Mouse (Mus musculus) embryo, embryonic 11 days (tissue): Measurements from ENCODE around the gene Tunar.

Experiments
- DNase-seq: peaks from one replicate; pipeline ENCODE4 v3.0.0-alpha.2; 2015

Tunar gene

GRCm38 (mm10) chr12:105333570-105333969 lies at the start of gene Tunar:
Gene Tunar (plus strand): TSS chr12:105333870.
- DNase-seq, result no peak

DNA sequence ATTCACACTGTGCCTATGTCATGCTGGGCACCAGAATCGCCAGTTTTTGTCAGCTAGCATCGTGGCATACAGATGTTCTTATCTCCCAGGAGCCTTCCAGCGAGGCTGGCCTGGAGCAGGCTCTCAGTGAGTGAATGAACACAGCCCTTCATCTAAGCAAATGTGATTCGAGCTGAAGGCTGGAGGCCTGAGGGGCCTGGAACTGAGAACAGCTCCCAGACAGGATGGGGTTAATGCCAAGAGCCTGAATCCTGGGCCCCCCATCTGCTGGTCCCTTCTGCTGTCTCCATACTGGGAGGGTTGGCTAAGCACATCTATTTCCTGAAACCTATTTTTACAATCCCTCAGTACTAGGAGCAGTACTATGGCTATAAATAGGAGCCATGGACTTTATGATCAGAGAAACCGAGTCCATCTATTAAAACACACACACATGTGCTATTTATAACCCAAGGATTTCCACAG lies 21.1 kb upstream of the Tunar start:
- no peak for DNase-seq

- DNase-seq, result no peak
These were observed 19.3 kb upstream of the Tunar start for GRCm38 (mm10) chr12:105314328-105314727.

DNA sequence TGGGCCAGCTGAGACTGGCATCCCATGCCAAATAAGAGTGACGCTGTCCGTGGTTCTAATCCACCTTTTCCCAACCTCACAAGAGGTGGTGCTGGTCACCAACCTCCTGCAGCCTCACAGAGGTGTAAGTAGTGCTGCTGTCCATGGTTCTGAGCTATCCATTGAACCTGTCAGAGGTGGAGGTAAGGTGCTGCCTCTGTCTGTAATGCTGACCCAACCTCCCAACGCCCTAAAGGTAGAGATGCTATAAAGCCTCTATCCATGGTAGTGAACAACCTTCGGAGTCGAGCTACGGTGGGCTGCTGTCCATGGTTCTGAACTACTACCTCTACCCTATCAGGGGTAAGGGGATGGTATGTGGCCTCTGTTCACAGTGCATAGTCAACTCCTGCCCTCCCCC lies 11.5 kb upstream of the Tunar start:
- DNase-seq, result peak; percentile 80

GRCm38 (mm10) chr12:105327051-105327450 lies 6.6 kb upstream of the Tunar start:
- no peak for DNase-seq

DNA sequence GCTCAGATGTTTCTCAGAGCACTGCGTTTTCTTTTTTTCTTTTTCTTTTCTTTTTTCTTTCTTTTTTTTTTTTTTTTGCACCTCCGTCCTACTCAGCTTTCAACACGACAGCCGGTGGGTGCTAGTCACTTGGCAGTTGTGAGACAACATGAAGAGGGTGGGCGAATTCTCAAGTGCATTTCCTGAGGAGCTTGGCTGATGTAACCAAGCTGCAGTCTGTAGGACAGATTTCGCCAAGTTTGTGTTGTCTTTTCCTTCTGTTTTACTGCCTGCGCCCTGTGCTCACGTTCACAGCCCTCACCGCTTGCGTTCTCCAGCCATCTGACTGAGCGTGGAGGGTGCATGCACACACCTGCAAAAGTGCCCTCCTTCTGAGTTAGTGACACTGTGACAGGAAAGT lies 5.3 kb upstream of the Tunar start:
- no peak for DNase-seq

DNA sequence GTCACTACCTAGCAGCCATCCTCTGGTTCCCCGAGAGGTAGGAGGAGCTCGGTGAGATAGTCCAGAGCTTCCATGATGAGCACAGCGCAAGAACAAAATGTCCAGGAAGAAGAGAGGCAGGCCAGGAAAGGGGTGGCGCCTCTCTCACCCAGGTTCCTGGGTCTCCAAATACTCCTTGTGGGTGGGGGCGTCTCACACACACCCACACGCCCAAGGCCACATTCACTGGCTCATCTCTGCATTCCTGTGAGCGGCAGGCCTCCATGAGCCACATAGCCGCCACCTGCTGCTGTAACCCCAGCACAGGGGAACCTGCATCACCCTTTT lies 2.4 kb downstream of the Tunar start:
- no peak for DNase-seq

GRCm38 (mm10) chr12:105336421-105337289 lies 3.0 kb downstream of the Tunar start:
- peak; percentile 83 for DNase-seq

DNA sequence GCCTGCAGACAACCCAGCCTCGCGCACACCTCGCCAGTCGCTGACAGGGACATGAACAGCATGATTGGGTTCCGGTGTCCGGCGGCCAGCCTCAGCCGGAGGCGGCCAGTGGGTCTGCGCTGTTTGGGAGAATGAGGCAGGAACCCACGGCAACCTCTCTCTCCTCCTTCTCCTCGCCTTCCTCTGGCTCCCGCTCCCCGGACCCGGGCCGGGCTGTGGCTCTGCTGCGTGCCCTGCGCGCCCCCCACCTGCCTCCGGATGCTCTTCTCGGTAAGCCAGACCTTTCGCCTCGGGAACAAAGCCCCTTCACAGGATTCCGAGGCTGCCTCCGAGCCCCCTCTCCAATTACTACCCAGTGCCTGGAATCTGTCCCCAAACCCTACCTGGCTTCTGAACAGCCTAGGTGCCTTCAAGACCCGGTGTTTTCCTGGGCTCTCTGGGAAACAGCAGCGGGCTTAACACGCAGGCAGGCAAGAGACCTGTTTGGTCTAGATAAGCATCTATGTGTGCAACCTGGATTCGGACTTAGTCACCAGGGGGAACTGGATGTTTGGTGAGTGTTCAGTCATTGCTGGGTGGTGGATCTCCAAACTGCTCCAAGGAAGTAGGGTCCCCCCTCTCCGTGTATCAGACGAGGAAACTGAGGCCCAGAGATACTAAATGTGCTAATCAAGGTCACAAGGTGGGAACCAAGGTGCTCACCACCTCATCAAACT lies 3.8 kb downstream of the Tunar start:
- DNase-seq, result peak; percentile 17

GRCm38 (mm10) chr12:105338256-105338977 lies 4.7 kb downstream of the Tunar start:
- DNase-seq, result no peak

- no peak for DNase-seq
These were observed 7.9 kb downstream of the Tunar start for GRCm38 (mm10) chr12:105341523-105341922.

- DNase-seq, result no peak
These were observed 10.8 kb downstream of the Tunar start for GRCm38 (mm10) chr12:105344460-105344859.

- no peak for DNase-seq
These were observed 13.2 kb downstream of the Tunar start for GRCm38 (mm10) chr12:105346861-105347260.

- DNase-seq, result no peak
These were observed 13.6 kb downstream of the Tunar start for GRCm38 (mm10) chr12:105347261-105347660.

DNA sequence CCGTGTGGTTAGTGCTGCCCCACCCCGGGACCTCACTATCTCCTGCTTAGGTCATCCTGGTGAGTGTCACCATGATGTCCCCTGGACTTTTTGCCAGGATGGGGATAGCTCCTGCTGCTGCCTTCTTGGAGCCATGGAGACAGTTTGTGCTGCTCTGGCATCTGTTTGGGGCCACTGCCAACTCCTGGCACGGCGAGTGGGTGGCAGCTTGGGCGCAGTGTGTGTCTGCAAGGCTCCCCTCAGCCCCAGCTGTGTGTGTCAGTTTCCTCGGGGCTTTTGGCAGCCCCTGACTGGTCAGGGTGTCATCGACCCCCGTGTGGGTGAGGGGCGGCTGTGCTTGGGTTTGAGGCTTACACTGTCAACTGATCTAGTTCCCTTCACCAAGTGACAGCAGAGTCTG lies 20.6 kb downstream of the Tunar start:
- no peak for DNase-seq

DNA sequence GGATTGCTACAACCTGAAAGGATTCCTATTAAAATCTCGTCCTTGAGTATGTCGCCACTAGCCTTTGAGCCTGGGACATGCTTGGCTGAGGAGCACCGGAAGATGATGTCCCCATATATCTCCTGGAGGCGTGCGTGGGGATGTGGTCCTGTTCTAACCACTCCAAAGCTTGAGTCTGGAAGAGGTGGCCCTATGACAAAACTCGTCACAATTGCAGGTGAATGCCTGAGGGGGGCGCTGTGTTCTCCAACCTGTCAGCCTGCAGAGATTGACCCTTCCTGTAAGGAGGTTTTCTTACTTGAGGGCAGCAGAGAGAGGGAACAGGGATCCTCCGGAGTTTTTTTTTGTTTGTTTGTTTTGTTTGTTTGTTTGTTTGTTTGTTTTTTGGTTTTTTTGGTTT lies 21.1 kb downstream of the Tunar start:
- no peak for DNase-seq

DNA sequence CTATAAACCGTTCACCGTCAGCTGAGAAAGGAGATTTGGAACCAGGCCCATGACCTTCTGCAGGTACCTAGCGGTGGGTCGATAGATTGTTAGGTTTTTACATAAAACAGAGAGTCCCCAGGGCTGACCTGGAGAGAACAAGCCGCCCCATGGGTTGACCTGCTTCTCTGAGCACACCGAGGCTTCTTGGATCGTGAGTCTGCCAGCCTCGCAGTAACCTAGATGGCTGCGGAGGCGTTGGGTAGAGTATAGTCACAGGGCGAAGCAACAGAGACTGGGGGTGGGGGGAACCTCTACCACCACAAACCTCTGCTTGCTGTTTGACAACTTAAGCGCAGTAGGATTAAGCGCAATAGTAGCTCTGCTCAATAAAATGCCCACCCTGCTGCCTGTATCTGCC lies 23.1 kb downstream of the Tunar start:
- DNase-seq, result no peak

- DNase-seq, result no peak
These were observed 30.0 kb downstream of the Tunar start for GRCm38 (mm10) chr12:105363648-105364047.

- DNase-seq, result no peak
These were observed 40.9 kb downstream of the Tunar start for GRCm38 (mm10) chr12:105374564-105374963.

GRCm38 (mm10) chr12:105376976-105377375 lies 43.3 kb downstream of the Tunar start:
- DNase-seq, result no peak

GRCm38 (mm10) chr12:105382733-105383132 lies 49.1 kb downstream of the Tunar start:
- no peak for DNase-seq

GRCm38 (mm10) chr12:105394671-105395070 lies 61.0 kb downstream of the Tunar start:
- DNase-seq, result no peak

GRCm38 (mm10) chr12:105398172-105398571 lies 64.5 kb downstream of the Tunar start:
- peak; percentile 19 for DNase-seq

DNA sequence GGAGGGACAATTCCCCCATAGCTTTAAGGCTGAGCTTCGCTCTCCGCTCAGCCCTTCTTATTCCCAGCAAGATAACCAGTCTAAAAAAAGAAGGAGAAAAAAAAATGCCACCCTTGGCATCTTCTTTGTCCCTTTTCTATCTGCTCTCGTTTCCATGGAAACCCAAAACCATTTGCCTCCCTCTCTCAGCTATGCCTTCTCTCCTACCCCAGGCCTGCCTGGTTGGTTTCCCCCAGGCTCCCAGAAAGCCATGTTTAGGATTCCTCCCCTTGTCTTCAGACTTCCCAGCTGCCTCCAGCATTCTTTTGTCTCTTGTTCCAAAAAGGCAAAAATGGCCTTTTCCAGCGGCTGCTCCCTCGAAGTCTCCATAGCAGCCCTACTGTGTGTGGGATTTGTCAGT lies 70.1 kb downstream of the Tunar start:
- DNase-seq, result no peak
